Mouse (Mus musculus) MEL (cell line): ENCODE data around the gene Rhoj.

Experiments used
- CTCF ChIP-seq, 3 experiments: IDR thresholded peaks in 2 of 3; conservative IDR thresholded peaks in 1 of 3; 2 replicates each; pipeline ENCODE4 v1.5.1; 2011 to 2012; ENCODE audit warnings: low read length in 3 of 3, low read depth in 2 of 3, mild to moderate bottlenecking in 2 of 3, improper control_type of control experiment in 1 of 3, inconsistent platforms in 1 of 3, mixed read lengths in 1 of 3, moderate library complexity in 1 of 3; ENCODE audit not compliant: control insufficient read depth in 1 of 3, insufficient read depth in 1 of 3, poor library complexity in 1 of 3, severe bottlenecking in 1 of 3
- E2F4 ChIP-seq: IDR thresholded peaks from 2 replicates; pipeline ENCODE4 v1.6.1; 2011; ENCODE audit warnings: low read depth, low read length, improper control_type of control experiment, borderline replicate concordance
- EP300 ChIP-seq, 2 experiments: IDR thresholded peaks; 2 replicates each; pipeline ENCODE4 v1.6.1; 2011; ENCODE audit warnings: improper control_type of control experiment in 2 of 2, low read length in 2 of 2, low read depth in 1 of 2, mild to moderate bottlenecking in 1 of 2
- JUND ChIP-seq: IDR thresholded peaks from 2 replicates; pipeline ENCODE4 v1.6.1; 2011; ENCODE audit warnings: low read depth, mild to moderate bottlenecking, improper control_type of control experiment, low read length
- KAT2A ChIP-seq: conservative IDR thresholded peaks from 2 replicates; pipeline ENCODE4 v1.6.1; 2012; ENCODE audit warnings: low read depth, low read length, improper control_type of control experiment, inconsistent platforms
- MAX ChIP-seq: IDR thresholded peaks from 2 replicates; pipeline ENCODE4 v1.6.1; 2011; ENCODE audit warnings: low read length, improper control_type of control experiment
- MEF2A ChIP-seq: IDR thresholded peaks from 2 replicates; pipeline ENCODE4 v1.6.1; 2014; ENCODE audit warnings: low read depth, mild to moderate bottlenecking, inconsistent platforms, low read length, improper control_type of control experiment; ENCODE audit not compliant: poor library complexity, insufficient replicate concordance, severe bottlenecking; ENCODE audit errors: extremely low read depth
- NELFE ChIP-seq: IDR thresholded peaks from 2 replicates; pipeline ENCODE4 v1.6.1; 2011; ENCODE audit warnings: low read depth, low read length, improper control_type of control experiment
- POLR2A ChIP-seq, 2 experiments: IDR thresholded peaks; 2 replicates each; pipeline ENCODE4 v1.6.1; 2011 to 2012; ENCODE audit warnings: low read length in 2 of 2, mild to moderate bottlenecking in 2 of 2, control low read depth in 1 of 2, improper control_type of control experiment in 1 of 2, low read depth in 1 of 2, moderate library complexity in 1 of 2; ENCODE audit not compliant: control insufficient read depth in 1 of 2, insufficient read depth in 1 of 2, poor library complexity in 1 of 2
- SMC3 ChIP-seq: IDR thresholded peaks from 2 replicates; pipeline ENCODE4 v1.6.1; 2011; ENCODE audit warnings: low read depth, low read length, improper control_type of control experiment
- USF1 ChIP-seq: IDR thresholded peaks from 2 replicates; pipeline ENCODE4 v1.6.1; 2014; ENCODE audit warnings: low read depth, mild to moderate bottlenecking, inconsistent platforms, low read length, improper control_type of control experiment, moderate library complexity
- USF2 ChIP-seq, 2 experiments: IDR thresholded peaks; 2 replicates each; pipeline ENCODE4 v1.6.1; 2011 to 2012; ENCODE audit warnings: improper control_type of control experiment in 2 of 2, low read length in 2 of 2, borderline replicate concordance in 1 of 2, inconsistent platforms in 1 of 2, low read depth in 1 of 2, mild to moderate bottlenecking in 1 of 2; ENCODE audit not compliant: insufficient read depth in 1 of 2
- ZC3H11A ChIP-seq: IDR thresholded peaks from 2 replicates; pipeline ENCODE4 v1.6.1; 2012; ENCODE audit warnings: low read depth, mild to moderate bottlenecking, inconsistent platforms, low read length, improper control_type of control experiment
- ZMIZ1 ChIP-seq: IDR thresholded peaks from 2 replicates; pipeline ENCODE4 v1.6.1; 2012; ENCODE audit warnings: low read depth, mild to moderate bottlenecking, inconsistent platforms, low read length, improper control_type of control experiment, moderate library complexity

- TF ChIP-seq EP300 (IDR thresholded peaks at IDR 0.05; ENCODE audit: low read depth in 1 of 2, low read length in 2 of 2) (no peak), POLR2A (IDR thresholded peaks at IDR 0.05; ENCODE audit: control insufficient read depth in 1 of 2, insufficient read depth in 1 of 2, low read depth in 1 of 2, low read length in 2 of 2, poor library complexity in 1 of 2) (no peak), JUND (no peak), MAX (no peak), CTCF (IDR thresholded peaks at IDR 0.05 in 2 of 3, conservative IDR thresholded peaks at IDR 0.05 in 1 of 3; ENCODE audit: control insufficient read depth in 1 of 3, insufficient read depth in 1 of 3, low read depth in 2 of 3, low read length in 3 of 3, poor library complexity in 1 of 3, severe bottlenecking in 1 of 3) (no peak), USF1 (no peak), ZMIZ1 (no peak), ZC3H11A (no peak), SMC3 (no peak), NELFE (no peak), MEF2A (no peak), E2F4 (no peak), KAT2A (no peak), USF2 (IDR thresholded peaks at IDR 0.05; ENCODE audit: borderline replicate concordance in 1 of 2, insufficient read depth in 1 of 2, low read depth in 1 of 2, low read length in 2 of 2) (no peak)
These were observed 106.9 kb downstream of the Rhoj start for GRCm38 (mm10) chr12:75414991-75415390.
